ENCODE assay signal across 15 mouse cellular contexts in genomic region chr19:12143356-12143755, GRCm38 (mm10). TPM values are rescaled to one million over a fixed set of nuclear protein-coding genes. Genes with fewer than 3 reads are reported as not detected.
A peak's percentile ranks its signal among the peaks of the same experiment; 100 is the strongest.
DNase-seq lines count a peak whose midpoint lies in the region; ATAC-seq and TF ChIP-seq lines count a peak whose summit lies in the region.
"Had no signal": no experiment of that assay in that cellular context is flagged by ENCODE, and none has a peak within 500 bp of the region (broad histone marks: within the 10 kb centered on the region; RNA-seq: fewer than 3 reads in every experiment).

No protein-coding gene starts in this region.

- H3K27me3 ChIP-seq in forebrain, postnatal 0 days (ENCODE audit: insufficient read depth, low read length): no peaks in the 10 kb centered on the region
- H3K27me3 ChIP-seq in forebrain, embryonic 11.5 days (ENCODE audit: control insufficient read depth, insufficient read depth, low read length): no peaks in the 10 kb centered on the region
- H3K27me3 ChIP-seq: limb, embryonic 12.5 days; midbrain, embryonic 13.5 days had no signal

- H3K4me2 ChIP-seq in forebrain, postnatal 0 days (ENCODE audit: low read depth): no peak overlapping the region
- H3K4me2 ChIP-seq in forebrain, embryonic 11.5 days (ENCODE audit: low read depth, low read length, severe bottlenecking): no peak overlapping the region
- H3K4me2 ChIP-seq: limb, embryonic 12.5 days; midbrain, embryonic 13.5 days had no signal

- TF ChIP-seq CTCF in forebrain, postnatal 0 days (IDR thresholded peaks at IDR 0.05; ENCODE audit: low read depth): no peak

- 19% methylated on average over 1 of the region's 1 CpGs for WGBS in forebrain, postnatal 0 days
- 38% methylated on average over 1 of the region's 1 CpGs for WGBS in forebrain, embryonic 11.5 days

- H3K9me3 ChIP-seq in forebrain, postnatal 0 days (ENCODE audit: low read length): no peaks in the 10 kb centered on the region
- H3K9me3 ChIP-seq in forebrain, embryonic 11.5 days (ENCODE audit: control insufficient read depth, low read length): no peaks in the 10 kb centered on the region
- H3K9me3 ChIP-seq: limb, embryonic 12.5 days; midbrain, embryonic 13.5 days had no signal

- no peaks in the 10 kb centered on the region for H3K4me1 ChIP-seq in forebrain, postnatal 0 days (ENCODE audit: insufficient read depth)
- no peaks in the 10 kb centered on the region for H3K4me1 ChIP-seq in forebrain, embryonic 11.5 days (replicated peaks; ENCODE audit: control insufficient read depth, insufficient read depth, low read length)
- H3K4me1 ChIP-seq: limb, embryonic 12.5 days; midbrain, embryonic 13.5 days had no signal

- DNase-seq in forebrain, postnatal 0 days: peak; percentile 71
- DNase-seq in forebrain, embryonic 11.5 days (ENCODE audit: low spot score): no peak
- peak; percentile 74 for DNase-seq in right cerebral cortex, adult 18-20 months
- no peak for DNase-seq in right cerebral cortex, postnatal 14 days
- DNase-seq in layer of hippocampus, postnatal 10 days (ENCODE audit: low spot score in 2 of 2): peak; percentile 22 to 42
- peak; percentile 93 for DNase-seq in telencephalon, adult 2 months (ENCODE audit: low read depth, low spot score)
- no peak for DNase-seq in heart, adult 18-20 months
- DNase-seq: adrenal gland, postnatal 14 days; cerebellum, adult 9-11 months had no signal

- H3K27ac ChIP-seq in forebrain, postnatal 0 days (ENCODE audit: low read depth, low read length): peak overlapping the region; percentile 75
- no peak overlapping the region for H3K27ac ChIP-seq in forebrain, embryonic 11.5 days (ENCODE audit: low read depth, low read length)
- H3K27ac ChIP-seq: limb, embryonic 12.5 days; midbrain, embryonic 13.5 days had no signal

- peak; percentile 87 for ATAC-seq in forebrain, postnatal 0 days
- no peak for ATAC-seq in forebrain, embryonic 11.5 days (replicated peaks; ENCODE audit: low FRiP score)
- ATAC-seq in megakaryocyte, adult 5-6 weeks (ENCODE audit: poor library complexity, severe bottlenecking): no peak
- ATAC-seq: intestine, embryonic 16.5 days; midbrain, embryonic 13.5 days had no signal

- H3K36me3 ChIP-seq in forebrain, postnatal 0 days (ENCODE audit: insufficient read depth): no peaks in the 10 kb centered on the region
- no peaks in the 10 kb centered on the region for H3K36me3 ChIP-seq in forebrain, embryonic 11.5 days (ENCODE audit: control insufficient read depth, insufficient read depth, low read length)
- H3K36me3 ChIP-seq: limb, embryonic 12.5 days; midbrain, embryonic 13.5 days had no signal

- no peak overlapping the region for H3K9ac ChIP-seq in forebrain, postnatal 0 days
- no peak overlapping the region for H3K9ac ChIP-seq in forebrain, embryonic 11.5 days (ENCODE audit: low read length)
- H3K9ac ChIP-seq: limb, embryonic 12.5 days; midbrain, embryonic 13.5 days had no signal

- H3K4me3 ChIP-seq in forebrain, postnatal 0 days (ENCODE audit: low read depth, low read length): no peak overlapping the region
- H3K4me3 ChIP-seq in forebrain, embryonic 11.5 days (ENCODE audit: low read depth, low read length): no peak overlapping the region
- H3K4me3 ChIP-seq: limb, embryonic 12.5 days; midbrain, embryonic 13.5 days had no signal

RNA-seq across cellular contexts. Expression of gene Olfr76, which starts 20.4 kb away (rescaled TPM):
- not detected in 2 replicates for total RNA-seq in forebrain, postnatal 0 days (2014; rRNA removed)
- not detected in 2 replicates for polyA plus RNA-seq in forebrain, postnatal 0 days (2015; fragmentation: Nextera tagmentation; extraction: Ambion mirVana)
- polyA plus RNA-seq in forebrain, embryonic 11.5 days (2014; fragmentation: Nextera tagmentation; extraction: Ambion mirVana): not detected in 2 replicates
- not detected for total RNA-seq in layer of hippocampus, postnatal 10 days (2021)
- total RNA-seq in heart, adult 18-20 months (2021): not detected
- total RNA-seq in megakaryocyte, adult 5-6 weeks (2015): not detected in 2 replicates
- not detected in 2 replicates for total RNA-seq in megakaryocyte, adult 5-6 weeks (2017)
- total RNA-seq: adrenal gland, postnatal 14 days had no signal
- polyA plus RNA-seq: heart, postnatal 0 days; intestine, embryonic 16.5 days; limb, embryonic 12.5 days; lung, embryonic 16.5 days; midbrain, embryonic 13.5 days had no signal

RNA-seq across cellular contexts. Expression of gene Olfr1555-ps1, which starts 26.6 kb away (rescaled TPM):
- total RNA-seq in forebrain, postnatal 0 days (2014; rRNA removed): not detected in 2 replicates
- polyA plus RNA-seq in forebrain, postnatal 0 days (2015; fragmentation: Nextera tagmentation; extraction: Ambion mirVana): not detected in 2 replicates
- polyA plus RNA-seq in forebrain, embryonic 11.5 days (2014; fragmentation: Nextera tagmentation; extraction: Ambion mirVana): not detected in 2 replicates
- not detected for total RNA-seq in layer of hippocampus, postnatal 10 days (2021)
- total RNA-seq in heart, adult 18-20 months (2021): not detected
- total RNA-seq in megakaryocyte, adult 5-6 weeks (2015): not detected in 2 replicates
- not detected in 2 replicates for total RNA-seq in megakaryocyte, adult 5-6 weeks (2017)
- total RNA-seq: adrenal gland, postnatal 14 days had no signal
- polyA plus RNA-seq: heart, postnatal 0 days; intestine, embryonic 16.5 days; limb, embryonic 12.5 days; lung, embryonic 16.5 days; midbrain, embryonic 13.5 days had no signal

RNA-seq across cellular contexts. Expression of gene Olfr1428, which starts 27.7 kb away (rescaled TPM):
- not detected in 2 replicates for total RNA-seq in forebrain, postnatal 0 days (2014; rRNA removed)
- polyA plus RNA-seq in forebrain, postnatal 0 days (2015; fragmentation: Nextera tagmentation; extraction: Ambion mirVana): not detected in 2 replicates
- polyA plus RNA-seq in forebrain, embryonic 11.5 days (2014; fragmentation: Nextera tagmentation; extraction: Ambion mirVana): not detected in 2 replicates
- total RNA-seq in layer of hippocampus, postnatal 10 days (2021): not detected
- total RNA-seq in heart, adult 18-20 months (2021): not detected
- not detected in 2 replicates for total RNA-seq in megakaryocyte, adult 5-6 weeks (2015)
- total RNA-seq in megakaryocyte, adult 5-6 weeks (2017): not detected in 2 replicates
- total RNA-seq: adrenal gland, postnatal 14 days had no signal
- polyA plus RNA-seq: heart, postnatal 0 days; intestine, embryonic 16.5 days; limb, embryonic 12.5 days; lung, embryonic 16.5 days; midbrain, embryonic 13.5 days had no signal

RNA-seq across cellular contexts. Expression of gene Olfr1427, which starts 40.2 kb away (rescaled TPM):
- not detected in 2 replicates for total RNA-seq in forebrain, postnatal 0 days (2014; rRNA removed)
- polyA plus RNA-seq in forebrain, postnatal 0 days (2015; fragmentation: Nextera tagmentation; extraction: Ambion mirVana): not detected in 2 replicates
- polyA plus RNA-seq in forebrain, embryonic 11.5 days (2014; fragmentation: Nextera tagmentation; extraction: Ambion mirVana): not detected in 2 replicates
- total RNA-seq in layer of hippocampus, postnatal 10 days (2021): not detected
- not detected for total RNA-seq in heart, adult 18-20 months (2021)
- not detected in 2 replicates for total RNA-seq in megakaryocyte, adult 5-6 weeks (2015)
- not detected in 2 replicates for total RNA-seq in megakaryocyte, adult 5-6 weeks (2017)
- total RNA-seq: adrenal gland, postnatal 14 days had no signal
- polyA plus RNA-seq: heart, postnatal 0 days; intestine, embryonic 16.5 days; limb, embryonic 12.5 days; lung, embryonic 16.5 days; midbrain, embryonic 13.5 days had no signal

RNA-seq across cellular contexts. Expression of gene Olfr1426, which starts 51.5 kb away (rescaled TPM):
- not detected in 2 replicates for total RNA-seq in forebrain, postnatal 0 days (2014; rRNA removed)
- polyA plus RNA-seq in forebrain, postnatal 0 days (2015; fragmentation: Nextera tagmentation; extraction: Ambion mirVana): not detected in 2 replicates
- not detected in 2 replicates for polyA plus RNA-seq in forebrain, embryonic 11.5 days (2014; fragmentation: Nextera tagmentation; extraction: Ambion mirVana)
- not detected for total RNA-seq in layer of hippocampus, postnatal 10 days (2021)
- not detected for total RNA-seq in heart, adult 18-20 months (2021)
- total RNA-seq in megakaryocyte, adult 5-6 weeks (2015): not detected in 2 replicates
- not detected in 2 replicates for total RNA-seq in megakaryocyte, adult 5-6 weeks (2017)
- total RNA-seq: adrenal gland, postnatal 14 days had no signal
- polyA plus RNA-seq: heart, postnatal 0 days; intestine, embryonic 16.5 days; limb, embryonic 12.5 days; lung, embryonic 16.5 days; midbrain, embryonic 13.5 days had no signal

Comparison
In these comparisons a context has a peak if more than half of its experiments do, and no peak if none do; other contexts are left out.
1. DNase-seq: peak in forebrain, postnatal 0 days (single experiment), right cerebral cortex, adult 18-20 months (single experiment), layer of hippocampus, postnatal 10 days (2 of 2) and telencephalon, adult 2 months (single experiment); none in forebrain, embryonic 11.5 days (single experiment), right cerebral cortex, postnatal 14 days (single experiment) and heart, adult 18-20 months (0 of 2).